Mouse (Mus musculus): ENCODE measurements around the gene Fermt3. TPM values are rescaled to one million over a fixed set of nuclear protein-coding genes. Genes with fewer than 3 reads are reported as not detected.

Fermt3 gene
- polyA plus RNA-seq, 1 experiment from 2014 or later: 3.0 TPM

Other genes with a start within 250 kb of the Fermt3 start
- 6.0 and 6.8 TPM in 2 replicates for gene Rps6ka4, start 178.8 kb downstream of the Fermt3 start, polyA plus RNA-seq (2014; fragmentation: Nextera tagmentation; extraction: Ambion mirVana)
- gene Ccdc88b, start 161.3 kb downstream of the Fermt3 start, polyA plus RNA-seq (2014; fragmentation: Nextera tagmentation; extraction: Ambion mirVana): 0.23 and 0.49 TPM in 2 replicates
- gene Trmt112, start 109.8 kb downstream of the Fermt3 start, polyA plus RNA-seq (2014; fragmentation: Nextera tagmentation; extraction: Ambion mirVana): 115 and 140 TPM in 2 replicates
- gene Prdx5, start 109.4 kb downstream of the Fermt3 start, polyA plus RNA-seq (2014; fragmentation: Nextera tagmentation; extraction: Ambion mirVana): 215 and 328 TPM in 2 replicates
- gene Esrra, start 97.7 kb downstream of the Fermt3 start, polyA plus RNA-seq (2014; fragmentation: Nextera tagmentation; extraction: Ambion mirVana): 6.9 and 13.6 TPM in 2 replicates
- 0.53 and 0.78 TPM in 2 replicates for gene Catsperz, start 94.1 kb downstream of the Fermt3 start, polyA plus RNA-seq (2014; fragmentation: Nextera tagmentation; extraction: Ambion mirVana)
- 1.9 and 3.4 TPM in 2 replicates for gene Kcnk4, start 85.0 kb downstream of the Fermt3 start, polyA plus RNA-seq (2014; fragmentation: Nextera tagmentation; extraction: Ambion mirVana)
- 77.1 and 79.3 TPM in 2 replicates for gene Bad, start 77.6 kb downstream of the Fermt3 start, polyA plus RNA-seq (2014; fragmentation: Nextera tagmentation; extraction: Ambion mirVana)
- 56.0 and 60.4 TPM in 2 replicates for gene Gpr137, start 77.0 kb downstream of the Fermt3 start, polyA plus RNA-seq (2014; fragmentation: Nextera tagmentation; extraction: Ambion mirVana)
- gene Ppp1r14b, start 44.5 kb downstream of the Fermt3 start, polyA plus RNA-seq (2014; fragmentation: Nextera tagmentation; extraction: Ambion mirVana): 198 and 257 TPM in 2 replicates
- gene Plcb3, start 43.0 kb downstream of the Fermt3 start, polyA plus RNA-seq (2014; fragmentation: Nextera tagmentation; extraction: Ambion mirVana): 6.3 and 8.8 TPM in 2 replicates
- 73.8 and 86.9 TPM in 2 replicates for gene Fkbp2, start 39.0 kb downstream of the Fermt3 start, polyA plus RNA-seq (2014; fragmentation: Nextera tagmentation; extraction: Ambion mirVana)
- 33.1 and 47.3 TPM in 2 replicates for gene Vegfb, start 31.8 kb downstream of the Fermt3 start, polyA plus RNA-seq (2014; fragmentation: Nextera tagmentation; extraction: Ambion mirVana)
- gene Dnajc4, start 26.9 kb downstream of the Fermt3 start, polyA plus RNA-seq (2014; fragmentation: Nextera tagmentation; extraction: Ambion mirVana): 23.1 and 26.7 TPM in 2 replicates
- 19.4 and 20.2 TPM in 2 replicates for gene Nudt22, start 23.4 kb downstream of the Fermt3 start, polyA plus RNA-seq (2014; fragmentation: Nextera tagmentation; extraction: Ambion mirVana)
- 18.6 and 20.0 TPM in 2 replicates for gene Trpt1, start 23.3 kb downstream of the Fermt3 start, polyA plus RNA-seq (2014; fragmentation: Nextera tagmentation; extraction: Ambion mirVana)
- 180 and 217 TPM in 2 replicates for gene Stip1, start 20.5 kb upstream of the Fermt3 start, polyA plus RNA-seq (2014; fragmentation: Nextera tagmentation; extraction: Ambion mirVana)
- gene Macrod1, start 37.3 kb upstream of the Fermt3 start, polyA plus RNA-seq (2014; fragmentation: Nextera tagmentation; extraction: Ambion mirVana): 3.4 and 3.9 TPM in 2 replicates
- gene Flrt1, start 86.3 kb upstream of the Fermt3 start, polyA plus RNA-seq (2014; fragmentation: Nextera tagmentation; extraction: Ambion mirVana): 7.0 and 10.2 TPM in 2 replicates
- 244 and 263 TPM in 2 replicates for gene Otub1, start 186.8 kb upstream of the Fermt3 start, polyA plus RNA-seq (2014; fragmentation: Nextera tagmentation; extraction: Ambion mirVana)
- gene Cox8a, start 198.1 kb upstream of the Fermt3 start, polyA plus RNA-seq (2014; fragmentation: Nextera tagmentation; extraction: Ambion mirVana): 921 and 1,195 TPM in 2 replicates
- gene Naa40, start 221.7 kb upstream of the Fermt3 start, polyA plus RNA-seq (2014; fragmentation: Nextera tagmentation; extraction: Ambion mirVana): 68.6 and 77.8 TPM in 2 replicates
- gene Rcor2, start 247.9 kb upstream of the Fermt3 start, polyA plus RNA-seq (2014; fragmentation: Nextera tagmentation; extraction: Ambion mirVana): 23.1 and 26.6 TPM in 2 replicates

Data from midbrain, embryonic 14.5 days (tissue).